In the genomic region with DNA sequence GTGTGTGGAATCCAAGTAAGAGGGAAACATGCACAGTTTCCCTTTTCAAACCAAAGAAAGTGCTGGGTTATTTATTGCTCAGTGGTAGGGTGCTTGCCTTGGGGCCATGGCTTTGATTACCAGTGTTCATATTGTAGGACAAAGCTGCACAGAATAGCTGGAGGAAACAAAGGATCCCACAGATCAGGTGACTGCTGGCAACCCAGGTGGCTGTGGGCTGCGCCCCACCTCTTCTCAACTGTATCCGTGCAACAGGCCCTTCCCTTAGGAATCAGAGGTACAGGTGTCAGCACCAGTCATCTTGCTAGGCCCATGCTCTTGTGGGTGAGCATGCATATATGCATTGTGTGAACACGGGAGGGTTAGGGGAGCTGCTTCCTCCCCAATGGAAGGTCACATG, we compare ENCODE assay signal across 18 mouse cellular contexts. TPM values are rescaled to one million over a fixed set of nuclear protein-coding genes. Genes with fewer than 3 reads are reported as not detected.
DNase-seq lines count a peak whose midpoint lies in the region; ATAC-seq and TF ChIP-seq lines count a peak whose summit lies in the region.
"Had no signal": no experiment of that assay in that cellular context is flagged by ENCODE, and none has a peak within 500 bp of the region (broad histone marks: within the 10 kb centered on the region; RNA-seq: fewer than 3 reads in every experiment).

No protein-coding gene starts in this region.

- intact Hi-C loops in heart, postnatal 25 days (cut with DNase I), result no loop called here
- intact Hi-C loops in gastrocnemius, adult 2 months (cut with DNase I), result loop anchor here (5.0 kb wide), 1 partner anchor 41 kb away; no protein-coding TSS in a partner anchor

- no peak for DNase-seq in heart, postnatal 25 days (ENCODE audit: low spot score)
- DNase-seq in thymus, postnatal 4 days, result peak; percentile 28
- no peak for DNase-seq in thymus, adult 18-20 months
- DNase-seq in liver, embryonic 13.5 days, result no peak
- no peak for DNase-seq in midbrain, embryonic 10.5 days (ENCODE audit: low spot score)
- DNase-seq in gastrocnemius, adult 2 months, result no peak
- DNase-seq in embryo, embryonic 9.5 days (ENCODE audit: extremely low spot score), result no peak
- DNase-seq: cerebellum, adult 9-11 months; heart, adult 18-20 months; heart, postnatal 4 days; lung, adult 2 months; lung, postnatal 4 days; right cerebral cortex, postnatal 14 days had no signal

- 77% methylated on average over 3 of the region's 3 CpGs for WGBS in heart, embryonic 16.5 days
- 57% methylated on average over 3 of the region's 3 CpGs for WGBS in liver, embryonic 13.5 days (ENCODE audit: insufficient replicate concordance)
- WGBS in midbrain, embryonic 10.5 days, result 90% methylated on average over 3 of the region's 3 CpGs

- H3K4me2 ChIP-seq in heart, embryonic 16.5 days (ENCODE audit: low read depth, low read length), result no peak overlapping the region
- peak overlapping the region; percentile 18; the same call in 1 of the 2 replicates for H3K4me2 ChIP-seq in liver, embryonic 13.5 days
- H3K4me2 ChIP-seq: forebrain, embryonic 15.5 days; midbrain, embryonic 12.5 days; neural tube, embryonic 13.5 days had no signal

- peak overlapping the region; percentile 39; the same call in 1 of the 2 replicates for H3K9ac ChIP-seq in heart, embryonic 16.5 days (ENCODE audit: low read length)
- no peak overlapping the region for H3K9ac ChIP-seq in liver, embryonic 13.5 days
- H3K9ac ChIP-seq: forebrain, embryonic 15.5 days; midbrain, embryonic 12.5 days; neural tube, embryonic 13.5 days had no signal

- no peaks in the 10 kb centered on the region for H3K36me3 ChIP-seq in heart, embryonic 16.5 days (ENCODE audit: control insufficient read depth, insufficient read depth)
- H3K36me3 ChIP-seq in liver, embryonic 13.5 days, result no peaks in the 10 kb centered on the region
- peaks cover 58% of the 10 kb centered on the region for H3K36me3 ChIP-seq in midbrain, embryonic 10.5 days
- H3K36me3 ChIP-seq: forebrain, embryonic 15.5 days; neural tube, embryonic 13.5 days had no signal

- H3K9me3 ChIP-seq in heart, embryonic 16.5 days (replicated peaks; ENCODE audit: control insufficient read depth, low read length), result no peaks in the 10 kb centered on the region
- no peaks in the 10 kb centered on the region for H3K9me3 ChIP-seq in liver, embryonic 13.5 days (replicated peaks)
- no peaks in the 10 kb centered on the region for H3K9me3 ChIP-seq in midbrain, embryonic 10.5 days (replicated peaks)
- H3K9me3 ChIP-seq: forebrain, embryonic 15.5 days; midbrain, embryonic 12.5 days; neural tube, embryonic 13.5 days had no signal

- peak overlapping the region; percentile 38; the same call in 1 of the 2 replicates for H3K27ac ChIP-seq in heart, embryonic 16.5 days (ENCODE audit: low read length)
- H3K27ac ChIP-seq in liver, embryonic 13.5 days, result no peak overlapping the region
- no peak overlapping the region for H3K27ac ChIP-seq in midbrain, embryonic 10.5 days (replicated peaks)
- H3K27ac ChIP-seq in gastrocnemius, adult 2 months, result no peak overlapping the region
- H3K27ac ChIP-seq: forebrain, embryonic 15.5 days; midbrain, embryonic 12.5 days; neural tube, embryonic 13.5 days had no signal

- ATAC-seq in heart, embryonic 16.5 days (replicated peaks; ENCODE audit: extremely low read depth, insufficient read depth, low FRiP score), result no peak
- ATAC-seq in liver, embryonic 13.5 days (ENCODE audit: low read depth), result no peak
- ATAC-seq: forebrain, embryonic 15.5 days; hindbrain, embryonic 16.5 days had no signal

- H3K4me3 ChIP-seq in heart, embryonic 16.5 days (ENCODE audit: low read length), result no peak overlapping the region
- H3K4me3 ChIP-seq in liver, embryonic 13.5 days (replicated peaks), result no peak overlapping the region
- H3K4me3 ChIP-seq in midbrain, embryonic 10.5 days, result no peak overlapping the region
- no peak overlapping the region for H3K4me3 ChIP-seq in gastrocnemius, adult 2 months
- H3K4me3 ChIP-seq: forebrain, embryonic 15.5 days; midbrain, embryonic 12.5 days; neural tube, embryonic 13.5 days had no signal

- no peaks in the 10 kb centered on the region for H3K27me3 ChIP-seq in heart, embryonic 16.5 days (ENCODE audit: control insufficient read depth, insufficient read depth, low read length)
- no peaks in the 10 kb centered on the region for H3K27me3 ChIP-seq in liver, embryonic 13.5 days
- no peaks in the 10 kb centered on the region for H3K27me3 ChIP-seq in midbrain, embryonic 10.5 days (ENCODE audit: low read depth, poor library complexity, severe bottlenecking)
- H3K27me3 ChIP-seq: forebrain, embryonic 15.5 days; midbrain, embryonic 12.5 days; neural tube, embryonic 13.5 days had no signal

- H3K4me1 ChIP-seq in heart, embryonic 16.5 days (ENCODE audit: control insufficient read depth, insufficient read depth, low read length), result peaks cover 78% of the 10 kb centered on the region
- H3K4me1 ChIP-seq in liver, embryonic 13.5 days (replicated peaks), result peaks cover 91% of the 10 kb centered on the region
- H3K4me1 ChIP-seq in midbrain, embryonic 10.5 days, result peaks cover 95% of the 10 kb centered on the region

- no peak for TF ChIP-seq CTCF in gastrocnemius, adult 2 months (IDR thresholded peaks at IDR 0.05)

RNA-seq across cellular contexts. Expression of a gene that starts 35.4 kb away (rescaled TPM):
- polyA plus RNA-seq in heart, embryonic 16.5 days (2015; fragmentation: Nextera tagmentation; extraction: Ambion mirVana), result 42.1 and 46.9 TPM in 2 replicates
- 100 to 1,000 TPM; 162 to 182 TPM for total RNA-seq in heart, postnatal 25 days (2021)
- polyA plus RNA-seq in liver, embryonic 13.5 days (2015; fragmentation: Nextera tagmentation; extraction: Ambion mirVana), result 6.9 and 9.2 TPM in 2 replicates
- polyA plus RNA-seq in midbrain, embryonic 10.5 days (2016; fragmentation: Nextera tagmentation; extraction: Ambion mirVana), result 47.8 and 52.5 TPM in 2 replicates
- 1 to 10 TPM; 4.1 to 4.9 TPM for total RNA-seq in gastrocnemius, adult 2 months (2021)
